Mouse (Mus musculus): ENCODE measurements around the gene Rnf19b.

- no peak for TF ChIP-seq POLR2A (IDR thresholded peaks at IDR 0.05; ENCODE audit: extremely low read depth, insufficient read depth, low read length)
- TF ChIP-seq CTCF (IDR thresholded peaks at IDR 0.05; ENCODE audit: low read depth, low read length): no peak
Observed at GRCm38 (mm10) chr4:129106073-129106472, 48.0 kb downstream of the Rnf19b start.

Measured in liver, adult 2 months (tissue).